Mouse (Mus musculus) thymus, adult 2 months (tissue): ENCODE results near the gene Itga10.

Experiments
- CTCF ChIP-seq: fragments of 200-500 bp; IDR thresholded peaks from 2 replicates; pipeline ENCODE4 v1.5.1; 2012; ENCODE audit warnings: mild to moderate bottlenecking, control low read depth, low read length, moderate library complexity, borderline replicate concordance; ENCODE audit not compliant: control insufficient read depth, poor library complexity, insufficient read depth; ENCODE audit errors: extremely low read depth
- POLR2A ChIP-seq: fragments of 200-500 bp; IDR thresholded peaks from 2 replicates; pipeline ENCODE4 v1.6.1; 2012; ENCODE audit warnings: mild to moderate bottlenecking, low read length, control low read depth, moderate library complexity; ENCODE audit not compliant: control insufficient read depth, poor library complexity, insufficient read depth; ENCODE audit errors: extremely low read depth

GRCm38 (mm10) chr3:96667316-96667715 is 21.9 kb downstream of the Itga10 start:
- TF ChIP-seq CTCF = no peak
- TF ChIP-seq POLR2A = no peak
